Mouse (Mus musculus) gastrocnemius, postnatal 25 days (tissue): ENCODE measurements around the gene Arid3a. TPM values are rescaled to one million over a fixed set of nuclear protein-coding genes. Genes with fewer than 3 reads are reported as not detected.
"Not testable (repeated sequence)": the region's sequence is repeated elsewhere in the genome, so short reads cannot be mapped to it uniquely, and the experiment has no call there.

Source experiments
- DNase-seq: peaks from one replicate; pipeline ENCODE4 v3.0.0; 2022
- total RNA-seq, 2 experiments: library from RNA; stranded (reverse); gene quantifications; 1 replicate in 1 of 2; 2 replicates in 1 of 2; pipeline ENCODE4 v1.2.3; 2021

The Arid3a gene
- total RNA-seq, 2 experiments from 2014 or later = 2.4 to 2.8 TPM

DNA sequence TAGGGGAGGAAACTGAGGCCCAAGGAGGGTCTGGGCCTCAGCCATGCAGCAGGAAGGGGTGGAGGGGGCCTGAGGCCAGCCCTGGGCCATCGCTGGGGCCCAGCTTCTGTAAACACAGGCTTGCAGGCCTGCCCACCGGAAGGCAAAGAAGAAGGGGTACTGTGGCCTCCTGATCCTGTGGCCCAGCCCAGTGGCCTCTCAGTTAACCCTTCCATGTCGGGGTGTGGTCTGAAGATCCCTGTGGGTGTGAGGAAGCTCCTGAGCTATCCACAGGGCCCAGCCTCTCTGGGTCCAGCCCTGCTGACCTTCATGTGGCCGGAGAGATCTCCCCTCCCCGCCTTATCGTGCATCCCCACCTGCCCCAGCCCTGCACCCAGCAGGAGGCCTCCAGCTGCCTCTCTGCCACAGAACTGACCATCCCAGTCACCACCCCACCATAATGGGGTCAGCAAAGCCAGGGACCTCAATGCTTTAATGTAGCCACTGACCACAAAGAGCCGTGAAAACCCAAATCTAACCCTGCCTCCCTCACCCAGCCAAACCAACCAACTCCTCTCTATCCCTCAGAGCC is 20.0 kb downstream of the Arid3a start:
- no peak for DNase-seq

DNA sequence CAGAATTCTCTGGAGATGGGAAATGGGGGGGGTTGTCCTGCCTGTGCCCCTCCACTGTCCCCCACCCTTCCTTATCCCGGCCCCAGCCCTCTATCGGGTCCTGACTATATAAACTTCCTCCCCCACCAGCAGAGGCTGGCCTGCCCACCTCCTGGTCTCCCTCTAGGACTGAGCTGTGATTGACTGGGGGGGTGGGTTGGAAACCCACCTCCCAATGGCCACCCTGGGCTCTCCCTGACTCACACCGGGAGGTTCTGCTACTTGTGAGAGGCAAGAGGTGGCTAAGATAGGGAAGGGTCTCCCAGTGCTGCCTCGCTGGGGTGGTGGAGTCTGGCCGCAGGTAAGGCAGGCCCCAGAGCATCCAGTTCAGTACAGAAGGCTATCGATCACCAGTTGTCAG is 20.7 kb downstream of the Arid3a start:
- no peak for DNase-seq

DNA sequence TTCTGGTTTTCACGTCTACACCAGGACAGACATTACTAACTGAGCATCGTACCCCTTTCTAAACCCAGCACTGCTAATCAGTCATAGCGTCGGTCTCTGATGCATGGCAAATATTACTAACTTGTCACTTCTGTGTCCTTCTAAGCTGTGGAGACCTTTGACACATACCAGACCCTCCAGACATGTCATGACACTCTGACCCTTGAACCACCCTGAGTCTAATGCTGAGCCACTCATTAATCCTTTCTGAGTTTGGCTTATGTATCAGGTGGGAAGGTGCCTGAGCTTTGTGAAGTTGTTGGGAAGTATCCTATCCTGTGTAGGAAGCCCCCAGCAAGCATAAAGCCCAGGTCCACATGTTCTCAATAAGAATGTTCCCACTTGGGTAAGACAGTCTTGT is 23.0 kb downstream of the Arid3a start:
- DNase-seq = no peak

DNA sequence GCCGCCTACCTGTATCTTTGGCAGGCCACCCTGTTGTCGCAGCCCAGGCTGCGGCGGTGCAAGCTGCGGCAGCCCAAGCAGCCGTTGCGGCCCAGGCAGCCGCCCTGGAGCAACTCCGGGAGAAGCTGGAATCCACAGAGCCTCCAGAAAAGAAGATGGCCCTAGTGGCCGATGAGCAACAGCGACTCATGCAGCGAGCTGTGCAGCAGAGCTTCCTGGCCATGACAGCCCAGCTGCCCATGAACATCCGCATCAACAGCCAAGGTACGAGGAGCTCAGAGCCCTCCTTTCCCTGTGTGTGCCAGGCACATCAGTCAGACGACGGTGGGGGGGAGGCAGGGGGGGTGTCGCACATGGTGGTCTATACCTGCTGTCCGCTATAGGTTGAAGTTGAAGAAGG is 23.8 kb downstream of the Arid3a start:
- DNase-seq = no peak

DNA sequence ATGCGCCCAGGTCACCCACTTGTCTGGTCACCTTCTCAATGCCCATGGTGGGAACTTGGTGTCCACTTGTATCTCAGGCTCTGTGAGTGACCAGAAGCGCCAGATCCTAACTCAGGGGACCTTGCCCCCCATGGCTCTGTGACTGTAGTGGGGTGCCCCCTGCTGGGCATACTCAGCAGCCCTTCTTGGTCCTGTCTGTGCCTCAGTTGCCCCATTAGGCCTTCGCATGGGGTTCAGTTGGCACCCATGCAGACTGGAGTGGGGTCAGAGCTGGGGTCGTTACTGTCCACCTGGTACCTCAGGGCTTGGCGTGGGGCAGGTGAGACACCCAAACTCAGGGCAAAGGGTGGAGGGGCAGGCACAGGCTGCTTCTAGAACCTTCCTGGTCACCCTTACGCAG is 27.1 kb downstream of the Arid3a start:
- DNase-seq = no peak

DNA sequence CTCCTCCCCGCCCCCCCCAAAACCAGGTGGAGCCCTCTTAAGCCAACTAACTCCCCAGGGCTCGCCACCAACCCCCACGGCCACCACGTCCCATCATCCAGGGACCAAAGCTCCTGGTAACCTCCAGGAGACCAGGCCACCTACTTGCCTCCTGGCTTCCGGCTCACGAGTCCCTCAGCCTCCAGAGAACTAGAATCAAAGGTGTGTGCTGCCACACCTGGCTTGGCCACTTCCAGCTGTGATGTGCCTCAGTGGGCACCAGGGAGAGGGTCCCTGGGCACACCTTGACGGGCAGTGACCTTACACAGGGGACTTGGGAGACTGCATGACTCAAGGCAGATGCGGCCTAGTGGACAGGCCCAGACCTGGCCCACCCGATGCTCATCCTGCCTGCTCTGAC is 28.8 kb downstream of the Arid3a start:
- no peak for DNase-seq

DNA sequence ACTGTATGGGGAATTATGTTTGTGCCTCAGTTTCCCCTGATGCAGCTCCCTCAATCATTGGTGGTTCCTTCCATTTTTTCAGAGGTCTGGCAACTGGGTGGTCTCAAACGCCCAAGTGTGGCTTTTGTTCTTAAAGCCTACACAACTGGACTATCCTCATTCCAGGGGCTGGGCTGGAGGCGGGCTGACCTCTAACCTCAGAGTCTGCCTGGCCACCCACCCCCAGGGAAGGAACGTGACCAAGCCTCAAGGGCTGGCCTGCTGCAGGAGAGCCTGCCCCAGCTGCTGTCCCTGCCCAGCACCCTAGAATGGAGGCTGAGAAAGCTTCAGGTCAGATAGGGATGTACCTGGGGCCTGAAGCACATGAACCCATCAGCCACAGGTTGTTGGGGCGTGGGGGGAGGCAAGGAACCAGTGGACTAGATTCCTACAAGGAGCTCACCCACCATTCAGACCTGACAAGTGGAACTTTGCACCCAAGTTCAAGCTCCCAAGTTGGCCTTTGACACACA is 29.9 kb downstream of the Arid3a start:
- DNase-seq = no peak

DNA sequence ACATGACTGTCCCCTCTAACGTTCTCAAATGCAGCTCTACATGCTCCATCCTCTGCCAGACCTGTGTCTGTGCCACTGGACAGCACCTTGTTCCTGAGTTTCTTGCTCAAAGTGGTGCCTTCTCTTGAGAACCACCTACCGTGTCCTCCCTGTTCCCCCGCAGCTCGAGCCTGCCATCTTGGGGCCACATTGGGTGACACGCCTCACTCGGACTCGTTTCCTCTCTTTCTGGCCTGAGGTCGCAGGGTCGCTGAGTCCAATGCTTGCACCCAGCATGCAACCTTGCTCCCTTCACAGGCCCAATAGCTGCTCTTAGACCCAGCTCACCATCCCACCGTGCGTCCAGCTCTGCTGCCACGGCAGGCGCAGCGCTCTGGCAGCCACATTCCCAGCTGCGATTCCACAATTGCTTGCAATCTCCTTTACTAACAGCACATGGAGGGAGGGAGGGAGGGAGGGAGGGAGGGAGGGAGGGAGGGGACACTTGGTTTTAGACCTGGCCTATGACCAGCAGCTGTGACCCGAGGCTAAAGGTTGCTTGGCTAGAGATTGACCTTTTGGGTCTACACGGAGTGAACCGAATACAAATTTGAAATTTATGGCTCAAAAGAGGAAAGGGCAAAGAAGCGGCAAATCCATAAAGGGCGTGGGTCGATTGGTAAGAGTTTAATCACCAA is 31.4 kb downstream of the Arid3a start:
- DNase-seq = peak; percentile 69

DNA sequence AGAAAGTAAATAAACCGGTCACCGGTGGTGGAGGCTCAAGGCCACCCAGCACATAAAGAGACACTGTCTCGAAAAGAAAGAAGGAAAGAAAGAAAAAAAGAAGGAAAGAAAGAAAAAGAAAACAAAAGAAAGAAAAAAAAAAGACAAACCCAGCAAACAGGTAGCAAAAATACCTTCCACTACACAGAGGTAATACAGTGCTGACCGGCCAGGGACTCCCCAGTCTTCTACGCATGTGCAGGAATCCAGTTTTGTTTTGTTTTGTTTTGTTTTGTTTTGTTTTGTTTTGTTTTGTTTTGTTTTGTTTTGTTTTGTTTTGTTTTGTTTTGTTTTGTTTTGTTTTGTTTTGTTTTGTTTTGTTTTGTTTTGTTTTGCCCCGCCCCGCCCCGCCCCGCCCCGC is 32.6 kb downstream of the Arid3a start:
- DNase-seq = not testable (repeated sequence)

DNA sequence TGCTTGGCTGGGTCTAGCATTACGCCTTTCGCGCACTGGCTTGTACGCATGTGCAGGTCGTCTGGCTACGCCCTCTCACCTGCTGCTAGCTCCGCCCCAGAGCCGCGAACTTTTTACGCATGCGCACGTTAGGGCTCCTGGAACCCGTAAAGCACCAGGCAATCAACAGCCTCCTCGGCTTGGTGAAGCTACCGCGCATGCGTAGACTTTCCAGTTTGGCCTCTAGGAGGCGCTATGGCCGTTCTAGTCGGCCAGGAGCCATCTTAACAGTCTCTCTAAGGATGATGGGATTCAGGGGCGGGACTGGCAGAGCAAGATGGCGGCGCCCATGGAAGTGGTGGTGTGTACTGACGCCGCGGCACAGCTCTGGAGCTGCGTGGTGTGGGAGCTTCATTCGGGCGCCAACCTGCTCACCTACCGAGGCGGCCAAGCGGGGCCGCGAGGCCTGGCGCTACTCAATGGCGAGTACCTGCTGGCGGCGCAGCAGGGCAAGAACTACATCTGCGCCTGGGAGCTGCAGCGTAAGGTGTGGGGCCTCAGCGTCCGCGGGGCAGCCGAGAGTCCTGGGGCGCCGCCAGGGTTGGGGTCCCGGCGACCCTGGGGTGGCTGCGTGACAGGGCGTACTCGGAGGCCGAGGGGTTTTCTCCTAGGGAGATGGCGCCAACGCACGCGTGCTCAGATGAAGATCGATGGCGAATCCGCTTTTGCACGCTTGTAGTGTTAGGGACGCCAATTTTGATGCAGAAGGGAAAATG is 33.2 kb downstream of the Arid3a start, which contains the start of gene Wdr18:
Wdr18 (plus strand) TSS at position 306 of the 755 bp plus-strand sequence.
- peak; percentile 99 for DNase-seq

DNA sequence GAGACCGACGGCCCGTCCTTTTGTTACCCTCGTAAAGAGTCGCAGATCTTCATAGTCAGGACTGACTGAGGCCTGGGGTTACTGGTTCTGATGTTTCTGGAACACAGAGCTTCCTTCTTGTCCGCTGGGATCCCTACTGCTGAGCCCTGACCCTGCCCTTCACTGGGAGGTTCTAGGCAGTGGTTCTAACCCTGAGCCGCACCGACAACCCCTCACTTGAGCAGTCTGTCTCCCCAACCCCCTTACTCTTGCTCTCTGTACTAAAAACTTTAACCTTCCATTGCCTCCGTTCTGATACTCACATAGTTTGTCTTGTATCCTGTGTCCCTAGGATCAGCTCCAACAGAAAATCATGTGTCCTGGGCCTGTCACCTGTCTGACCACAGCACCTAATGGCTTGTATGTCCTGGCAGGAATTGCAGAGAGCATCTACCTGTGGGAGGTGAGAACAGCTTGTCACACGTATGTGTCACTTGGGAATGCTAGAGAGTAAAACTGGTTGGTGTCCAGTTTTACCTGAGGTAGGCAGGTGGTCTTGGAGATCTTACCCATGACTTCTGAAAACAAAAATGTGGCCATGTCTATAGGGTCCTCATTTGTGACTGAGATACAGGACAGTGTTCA is 33.9 kb downstream of the Arid3a start:
- no peak for DNase-seq

DNA sequence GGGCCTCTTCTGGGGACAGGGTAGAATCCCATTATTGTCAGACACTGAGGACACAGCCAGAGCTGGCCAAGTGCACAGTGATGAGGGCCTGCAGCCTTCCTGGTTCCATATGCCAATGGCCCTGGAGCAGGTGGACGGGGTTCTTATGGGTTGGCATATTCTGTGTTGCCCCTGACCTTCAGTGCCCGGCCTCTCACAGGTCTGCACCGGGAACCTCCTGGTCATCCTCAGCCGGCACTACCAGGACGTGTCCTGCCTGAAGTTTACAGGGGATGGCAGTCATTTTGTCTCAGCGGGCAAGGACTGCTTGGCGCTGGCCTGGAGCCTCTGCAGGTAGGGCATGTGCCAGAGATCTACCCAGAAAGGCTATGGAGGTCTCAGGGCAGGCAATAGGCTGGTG is 37.9 kb downstream of the Arid3a start:
- no peak for DNase-seq

DNA sequence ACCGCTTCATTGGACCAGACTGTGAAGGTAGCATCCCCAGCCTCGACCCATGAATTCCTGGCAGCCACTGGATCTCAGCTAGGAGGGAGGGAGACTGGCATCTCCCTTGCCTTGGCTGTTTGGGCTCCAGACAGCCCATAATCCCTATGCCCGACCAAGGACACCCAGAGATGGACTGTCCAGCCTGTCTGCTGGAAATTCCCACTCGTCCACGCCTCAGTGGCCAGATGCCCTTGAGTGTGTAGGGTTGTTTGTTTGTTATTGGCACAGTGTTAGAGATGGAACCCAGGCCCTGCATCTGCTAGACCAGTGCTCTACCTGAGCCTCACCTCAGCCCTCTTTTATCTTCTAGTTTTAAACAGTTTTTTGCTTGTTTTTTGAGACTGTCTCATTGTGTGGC is 38.5 kb downstream of the Arid3a start:
- DNase-seq = no peak

DNA sequence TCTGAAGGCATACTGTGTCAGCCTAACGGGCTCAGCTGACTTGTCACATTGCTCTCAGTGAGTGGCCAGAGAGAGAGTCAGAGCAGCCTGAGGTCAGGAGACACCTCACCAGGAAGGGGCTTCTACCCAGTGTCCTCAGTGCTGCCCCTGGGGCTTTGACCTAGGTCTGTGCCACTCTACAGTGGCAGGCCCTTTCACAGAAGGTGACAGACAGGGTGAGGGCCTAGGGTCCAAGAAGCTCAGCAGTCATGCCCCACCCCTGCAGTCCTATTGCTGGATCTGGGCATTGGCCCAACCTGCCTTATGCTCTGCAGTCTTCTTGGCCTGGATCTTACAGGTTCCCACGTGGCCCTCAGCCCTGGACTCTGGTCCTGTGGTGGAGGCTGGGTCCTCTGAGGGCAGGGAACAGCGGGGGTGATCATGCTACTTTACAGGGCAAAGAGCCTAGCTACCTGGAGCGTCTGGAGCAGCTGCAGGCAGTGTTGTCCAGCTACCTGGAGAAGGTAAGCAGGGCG is 40.1 kb downstream of the Arid3a start:
- no peak for DNase-seq

DNA sequence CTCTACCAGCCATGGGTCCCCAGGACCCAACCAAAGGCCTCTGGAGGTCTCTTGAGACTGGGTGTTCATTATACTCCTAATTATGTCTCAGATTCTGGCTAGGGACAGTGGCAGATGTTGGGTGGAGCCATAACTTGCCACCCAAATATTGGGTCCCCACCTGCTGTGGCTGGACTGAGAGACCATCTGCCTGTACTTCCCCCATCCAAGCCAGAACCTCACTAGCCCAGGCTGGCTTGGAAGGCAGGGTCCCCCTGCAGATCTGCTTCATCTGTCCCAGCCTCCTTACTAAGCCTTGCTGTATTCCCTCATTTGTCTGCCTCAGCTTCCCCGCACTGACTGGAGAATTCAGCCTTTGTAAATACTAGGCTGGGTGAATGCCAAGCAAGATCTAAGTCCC is 41.3 kb downstream of the Arid3a start:
- no peak for DNase-seq

DNA sequence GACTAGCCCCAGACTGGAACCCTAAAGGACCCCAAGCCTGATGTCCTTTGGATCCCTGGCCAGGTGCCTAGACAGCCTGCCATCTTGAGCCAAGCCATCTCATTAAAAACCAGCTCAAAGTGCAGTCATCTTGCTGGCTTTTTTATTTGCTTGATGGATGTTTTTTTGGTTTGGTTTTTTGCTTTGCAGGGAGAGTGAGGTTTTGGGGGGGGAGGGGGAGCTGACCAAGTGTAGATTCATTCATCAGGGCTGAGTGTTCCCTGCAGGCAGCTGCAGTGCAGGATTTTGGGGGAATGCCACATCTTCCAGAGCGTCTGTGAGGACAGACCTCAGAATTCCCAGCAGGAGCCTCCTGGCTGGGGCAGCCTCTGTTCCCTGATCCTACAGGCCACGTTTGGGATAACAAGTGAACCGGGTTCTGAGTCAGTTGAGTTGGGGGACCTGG is 42.3 kb downstream of the Arid3a start:
- no peak for DNase-seq

DNA sequence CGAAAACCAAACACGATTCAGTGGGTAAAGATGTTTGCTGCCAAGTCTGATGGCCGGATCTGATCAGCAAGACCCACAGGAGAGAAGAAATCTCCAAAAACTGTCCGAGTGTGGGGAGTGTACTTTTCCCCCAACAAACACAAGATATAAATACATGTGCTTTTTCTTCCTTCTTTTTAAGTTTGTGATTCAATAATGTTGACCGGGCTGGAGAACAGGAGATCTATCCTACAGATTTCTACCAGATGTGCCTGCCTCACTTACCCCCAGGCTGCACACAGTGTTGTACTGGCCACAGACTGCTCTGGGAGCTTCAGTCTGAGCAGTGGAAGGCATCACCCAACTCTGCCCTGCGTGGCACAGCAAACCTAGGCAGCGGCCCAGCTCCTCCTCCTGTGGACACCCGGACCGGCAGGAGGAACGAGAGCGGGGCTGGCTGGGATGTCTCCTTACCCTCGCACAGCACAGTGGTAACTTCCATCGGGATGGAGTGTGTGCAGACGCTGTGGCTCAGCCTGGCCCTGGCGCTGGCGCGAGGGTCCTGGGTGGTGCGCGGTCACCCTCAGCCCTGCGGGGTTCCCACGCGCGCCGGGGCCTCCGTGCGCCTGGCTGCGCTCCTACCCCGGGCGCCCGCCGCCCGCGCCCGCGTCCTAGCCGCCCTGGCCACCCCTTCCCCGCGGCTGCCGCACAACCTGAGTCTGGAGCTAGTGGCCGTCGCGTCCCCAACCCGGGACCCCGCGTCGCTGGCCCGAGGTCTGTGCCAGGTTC is 43.8 kb downstream of the Arid3a start, which contains the start of gene Grin3b:
Grin3b (plus strand) TSS at position 301 of the 768 bp plus-strand sequence.
- no peak for DNase-seq

DNA sequence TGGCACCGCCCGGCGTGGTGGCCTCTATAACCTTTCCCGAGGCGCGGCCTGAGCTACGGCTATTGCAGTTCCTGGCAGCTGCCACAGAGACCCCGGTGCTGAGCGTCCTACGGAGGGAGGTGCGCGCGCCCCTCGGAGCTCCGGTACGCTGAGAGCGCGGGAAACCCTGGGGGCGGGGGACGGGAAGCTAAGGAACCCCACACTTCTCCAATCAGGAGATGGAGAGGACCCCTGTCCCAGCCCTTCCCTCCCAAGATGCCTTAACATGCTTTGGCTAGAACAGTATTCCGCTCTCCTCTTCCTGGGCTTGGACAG is 44.3 kb downstream of the Arid3a start:
- DNase-seq = no peak

DNA sequence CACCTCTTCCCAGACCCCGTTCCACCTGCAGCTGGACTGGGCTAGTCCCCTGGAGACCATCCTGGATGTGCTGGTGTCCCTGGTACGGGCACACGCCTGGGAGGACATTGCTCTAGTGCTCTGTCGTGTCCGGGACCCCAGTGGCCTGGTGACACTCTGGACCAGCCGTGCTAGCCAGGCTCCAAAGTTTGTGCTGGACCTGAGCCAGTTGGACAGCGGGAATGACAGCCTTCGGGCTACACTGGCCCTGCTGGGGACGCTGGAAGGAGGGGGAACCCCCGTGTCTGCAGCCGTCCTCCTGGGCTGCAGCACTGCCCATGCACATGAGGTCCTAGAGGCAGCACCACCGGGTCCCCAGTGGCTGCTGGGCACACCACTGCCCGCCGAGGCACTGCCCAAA is 46.0 kb downstream of the Arid3a start:
- DNase-seq = no peak

DNA sequence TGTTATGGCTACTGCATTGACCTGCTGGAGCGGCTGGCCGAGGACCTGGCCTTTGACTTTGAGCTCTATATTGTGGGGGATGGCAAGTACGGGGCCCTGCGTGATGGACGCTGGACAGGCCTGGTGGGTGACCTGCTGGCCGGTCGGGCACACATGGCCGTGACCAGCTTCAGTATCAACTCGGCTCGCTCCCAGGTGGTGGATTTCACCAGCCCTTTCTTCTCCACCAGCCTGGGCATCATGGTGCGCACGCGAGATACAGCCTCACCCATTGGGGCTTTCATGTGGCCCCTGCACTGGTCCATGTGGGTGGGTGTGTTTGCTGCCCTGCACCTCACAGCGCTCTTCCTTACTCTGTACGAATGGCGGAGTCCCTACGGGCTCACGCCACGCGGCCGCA is 47.2 kb downstream of the Arid3a start:
- no peak for DNase-seq

DNA sequence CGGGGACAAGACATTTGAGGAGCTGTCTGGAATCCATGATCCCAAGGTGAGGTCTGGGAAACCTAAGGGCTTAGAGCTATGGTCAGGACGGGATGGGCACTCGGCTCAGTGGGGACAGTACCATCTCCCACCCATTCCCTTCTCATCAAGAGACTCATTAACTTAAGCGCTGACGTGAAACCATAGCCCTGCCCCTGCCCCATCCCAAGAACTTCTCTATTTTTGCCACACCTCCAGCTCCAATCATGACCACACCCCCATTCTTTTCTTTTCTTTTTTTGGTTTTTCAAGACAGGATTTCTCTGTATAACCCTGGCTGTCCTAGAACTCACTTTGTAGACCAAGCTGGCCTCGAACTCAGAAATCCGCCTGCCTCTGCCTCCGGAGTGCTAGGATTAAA is 47.8 kb downstream of the Arid3a start:
- DNase-seq = no peak
